Mouse (Mus musculus): Measurements from ENCODE around the gene Slc2a13. TPM values are rescaled to one million over a fixed set of nuclear protein-coding genes. Genes with fewer than 3 reads are reported as not detected.
A peak's percentile ranks its signal among the peaks of the same experiment; 100 is the strongest.

Slc2a13 gene
- polyA plus RNA-seq, 1 experiment from 2014 or later = 2.7 TPM

DNA sequence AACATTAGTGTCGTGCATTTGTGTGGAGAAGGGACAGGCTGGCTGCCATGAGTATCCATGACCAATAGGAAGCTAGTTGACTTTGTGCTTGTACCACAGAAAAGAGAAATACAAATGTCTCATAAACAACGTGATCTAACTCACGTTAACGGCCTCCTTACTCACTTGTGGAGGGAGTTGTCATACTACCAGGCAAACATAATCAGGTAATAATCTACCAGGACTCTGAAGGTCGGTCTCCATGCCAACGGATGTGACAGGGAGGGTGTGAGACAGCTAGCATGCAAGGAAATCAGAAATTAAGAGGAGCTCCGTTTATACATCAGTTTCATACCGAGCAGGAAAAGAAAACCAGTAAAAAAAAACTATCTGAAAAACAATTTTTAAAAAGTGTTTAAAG, 6.3 kb downstream of the Slc2a13 start:
- no peak overlapping the region for H3K4me3 ChIP-seq
- no peak overlapping the region for H3K4me2 ChIP-seq
- WGBS = 74% methylated on average over 8 of the region's 8 CpGs
- H3K4me1 ChIP-seq = peaks cover 1% of the 10 kb centered on the region; the same call in 1 of the 2 replicates
- no peak overlapping the region for H3K27ac ChIP-seq
- no peaks in the 10 kb centered on the region for H3K9me3 ChIP-seq
- 0 out of 2 replicates have a peak, but pooled peaks cover 4% of the 10 kb centered on the region for H3K36me3 ChIP-seq
- no peak overlapping the region for H3K9ac ChIP-seq
- no peak for ATAC-seq (ENCODE audit: insufficient number of reproducible peaks, insufficient read depth, low FRiP score, low TSS enrichment, low read depth)
- peaks cover 19% of the 10 kb centered on the region for H3K27me3 ChIP-seq

DNA sequence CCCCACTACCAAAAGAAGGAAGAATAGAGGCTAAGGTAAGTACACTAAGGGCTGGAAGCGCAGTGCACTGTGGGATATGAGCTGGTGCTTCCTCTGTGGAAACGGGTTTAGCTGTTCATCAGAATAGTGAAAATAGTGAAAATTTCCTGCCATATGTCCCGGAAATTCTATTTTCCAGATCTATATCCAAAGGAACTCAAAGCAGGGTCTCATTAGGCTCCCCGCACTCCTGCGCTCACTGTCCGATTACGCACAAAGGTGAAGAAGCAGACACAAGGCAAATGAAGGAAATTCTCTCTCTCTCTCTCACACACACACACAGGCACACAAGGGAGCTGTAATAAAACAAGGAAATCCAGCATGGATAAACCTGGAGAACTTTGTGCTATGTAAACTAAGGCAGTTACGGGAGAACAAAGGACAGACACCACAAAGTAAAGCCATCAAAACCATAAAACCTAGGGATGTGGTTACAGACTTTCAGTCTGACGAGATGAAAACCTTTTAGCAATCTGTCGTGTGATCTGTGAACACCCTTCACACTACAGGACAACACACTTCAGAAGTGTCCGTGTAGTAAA, 7.9 kb downstream of the Slc2a13 start:
- 91% methylated on average over 11 of the region's 11 CpGs for WGBS
- Histone ChIP-seq H3K4me1 (no peaks in the 10 kb centered on the region), H3K4me3 (no peak overlapping the region), H3K27ac (no peak overlapping the region), H3K27me3 (peaks cover 3% of the 10 kb centered on the region; the same call in 1 of the 2 replicates), H3K9me3 (no peaks in the 10 kb centered on the region), H3K9ac (no peak overlapping the region), H3K4me2 (no peak overlapping the region), H3K36me3 (0 out of 2 replicates have a peak, but pooled peaks cover 4% of the 10 kb centered on the region)
- ATAC-seq (ENCODE audit: insufficient number of reproducible peaks, insufficient read depth, low FRiP score, low TSS enrichment, low read depth) = no peak

DNA sequence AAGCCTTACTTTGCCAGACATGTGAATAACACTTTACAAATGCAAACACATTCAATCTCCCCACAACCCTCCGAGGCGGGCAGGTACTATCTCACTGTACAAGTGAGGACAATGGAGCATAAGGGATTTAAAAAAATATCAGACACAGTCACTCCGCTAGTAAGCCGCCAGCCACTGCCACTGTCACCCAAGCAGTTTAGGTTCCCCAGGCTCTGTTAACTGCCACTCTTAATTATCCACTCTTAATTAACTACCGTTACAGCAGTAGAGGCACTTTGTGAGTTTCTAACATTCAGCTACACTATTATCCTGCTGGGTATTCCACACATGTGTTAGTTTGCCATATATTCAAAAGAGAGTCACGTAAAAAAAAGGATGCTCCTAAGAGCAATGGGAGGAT, 11.3 kb downstream of the Slc2a13 start:
- ATAC-seq (ENCODE audit: insufficient number of reproducible peaks, insufficient read depth, low FRiP score, low TSS enrichment, low read depth) = no peak
- Histone ChIP-seq H3K9me3 (no peaks in the 10 kb centered on the region), H3K27ac (no peak overlapping the region), H3K27me3 (no peaks in the 10 kb centered on the region), H3K4me1 (no peaks in the 10 kb centered on the region), H3K36me3 (0 out of 2 replicates have a peak, but pooled peaks cover 4% of the 10 kb centered on the region), H3K9ac (no peak overlapping the region), H3K4me2 (no peak overlapping the region), H3K4me3 (no peak overlapping the region)
- 81% methylated on average over 6 of the region's 6 CpGs for WGBS

DNA sequence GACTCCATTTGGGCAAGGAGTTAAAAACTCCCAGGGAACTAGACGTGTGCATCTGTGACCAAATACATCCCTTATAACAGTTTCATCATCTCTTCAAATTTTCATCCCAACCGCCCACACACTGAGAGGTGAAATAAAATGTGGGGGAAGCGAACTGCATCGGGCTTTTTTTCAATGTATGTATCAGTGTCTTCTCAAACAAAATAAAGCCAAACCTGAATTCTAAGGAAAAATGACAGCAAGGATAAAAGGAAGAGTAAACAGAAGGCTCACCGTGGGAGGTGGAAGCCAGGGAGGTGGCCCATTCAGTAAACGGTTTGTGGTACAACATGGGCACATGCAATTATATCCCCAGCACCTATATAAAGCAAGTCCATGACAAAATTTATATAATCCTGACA, 17.7 kb downstream of the Slc2a13 start:
- no peaks in the 10 kb centered on the region for H3K4me1 ChIP-seq
- H3K9me3 ChIP-seq = no peaks in the 10 kb centered on the region
- no peak overlapping the region for H3K9ac ChIP-seq
- no peak overlapping the region for H3K4me2 ChIP-seq
- ATAC-seq (ENCODE audit: insufficient number of reproducible peaks, insufficient read depth, low FRiP score, low TSS enrichment, low read depth) = no peak
- H3K36me3 ChIP-seq = no peaks in the 10 kb centered on the region
- H3K27me3 ChIP-seq = no peaks in the 10 kb centered on the region
- H3K4me3 ChIP-seq = no peak overlapping the region
- 90% methylated on average over 6 of the region's 6 CpGs for WGBS
- H3K27ac ChIP-seq = no peak overlapping the region

DNA sequence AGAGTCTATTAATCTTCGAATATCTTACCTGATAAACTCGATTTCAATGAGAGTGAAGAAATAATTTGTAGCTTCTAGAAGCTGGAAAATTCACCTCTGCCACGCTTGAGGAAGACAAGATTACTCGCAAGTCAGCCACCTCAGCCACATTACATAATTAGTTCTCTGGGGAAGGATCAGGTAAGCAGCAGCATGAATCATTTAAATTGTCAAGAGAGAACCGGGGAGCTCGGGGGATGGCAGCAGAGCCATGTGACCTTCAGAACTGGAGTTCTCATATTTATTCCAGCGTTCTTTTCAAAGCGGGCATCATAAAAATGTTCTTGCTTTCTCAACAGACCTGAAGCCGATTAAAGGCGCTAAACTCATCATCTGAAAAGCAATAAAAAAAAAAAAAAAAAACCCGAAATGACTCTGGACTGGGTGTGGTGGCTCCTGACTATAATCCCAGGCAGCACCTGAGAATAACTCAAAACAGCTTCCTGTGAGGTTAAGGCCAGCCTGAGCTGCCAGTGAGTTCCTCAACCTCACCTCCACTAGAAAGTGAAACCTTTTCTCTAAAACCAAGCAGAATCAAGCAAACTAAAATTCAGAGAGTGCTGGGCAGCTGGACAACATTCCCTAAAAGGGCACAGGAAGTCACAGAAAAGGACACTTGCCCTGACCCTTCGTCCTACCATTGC, 24.3 kb downstream of the Slc2a13 start:
- 58% methylated on average over 12 of the region's 12 CpGs for WGBS
- H3K27me3 ChIP-seq = no peaks in the 10 kb centered on the region

DNA sequence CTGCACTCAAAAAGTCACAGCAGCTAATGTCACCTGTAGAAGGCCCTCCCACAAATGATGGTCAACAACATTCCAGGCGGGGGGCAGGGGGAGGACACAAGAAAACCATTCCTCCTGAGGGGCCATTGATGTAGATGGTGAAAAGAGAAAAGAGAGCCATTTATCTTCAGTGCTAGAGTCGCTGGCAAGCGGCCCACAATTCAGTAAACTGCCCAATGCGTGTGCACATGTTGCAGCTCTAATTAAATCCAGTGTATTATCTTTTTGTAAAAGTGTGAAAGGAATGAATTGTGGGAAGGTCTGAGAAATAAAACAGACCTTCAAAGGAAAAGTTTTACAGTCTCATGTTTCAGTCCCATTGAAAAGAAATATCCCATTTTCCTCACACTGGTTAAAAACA, 28.5 kb downstream of the Slc2a13 start:
- Histone ChIP-seq H3K27ac (no peak overlapping the region), H3K4me3 (no peak overlapping the region), H3K9ac (no peak overlapping the region), H3K4me1 (no peaks in the 10 kb centered on the region), H3K36me3 (no peaks in the 10 kb centered on the region), H3K27me3 (no peaks in the 10 kb centered on the region), H3K9me3 (no peaks in the 10 kb centered on the region), H3K4me2 (no peak overlapping the region)
- ATAC-seq (ENCODE audit: insufficient number of reproducible peaks, insufficient read depth, low FRiP score, low TSS enrichment, low read depth) = no peak
- WGBS = 75% methylated on average over 4 of the region's 4 CpGs

More for the DNA sequence above, 24.3 kb downstream of the Slc2a13 start:
- H3K4me3 ChIP-seq = no peak overlapping the region
- no peak overlapping the region for H3K4me2 ChIP-seq
- no peaks in the 10 kb centered on the region for H3K9me3 ChIP-seq
- no peak for ATAC-seq (ENCODE audit: insufficient number of reproducible peaks, insufficient read depth, low FRiP score, low TSS enrichment, low read depth)
- H3K4me1 ChIP-seq = no peaks in the 10 kb centered on the region
- H3K36me3 ChIP-seq = no peaks in the 10 kb centered on the region
- no peak overlapping the region for H3K27ac ChIP-seq
- no peak overlapping the region for H3K9ac ChIP-seq

DNA sequence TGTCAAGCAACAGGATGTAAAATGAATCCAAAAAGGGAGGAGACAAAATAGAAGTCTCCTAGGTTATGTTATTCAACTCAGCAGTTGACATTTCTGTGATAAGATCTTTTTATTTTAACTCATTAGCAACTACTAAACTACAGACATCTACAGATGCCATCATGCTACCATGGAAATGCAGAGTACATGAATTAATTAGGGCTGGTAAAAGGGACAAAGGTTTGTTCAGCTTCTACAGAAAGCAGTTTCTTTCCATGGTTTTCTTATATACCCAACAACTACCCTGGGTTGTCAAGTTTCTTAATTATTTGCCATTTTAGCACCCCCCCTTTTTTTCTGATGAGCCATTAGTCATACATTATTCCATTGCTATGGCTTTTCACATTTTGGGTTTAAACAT, 34.6 kb downstream of the Slc2a13 start:
- Histone ChIP-seq H3K9ac (no peak overlapping the region), H3K36me3 (no peaks in the 10 kb centered on the region), H3K27me3 (no peaks in the 10 kb centered on the region), H3K4me3 (no peak overlapping the region), H3K4me2 (no peak overlapping the region), H3K9me3 (no peaks in the 10 kb centered on the region), H3K4me1 (no peaks in the 10 kb centered on the region), H3K27ac (no peak overlapping the region)
- ATAC-seq (ENCODE audit: insufficient number of reproducible peaks, insufficient read depth, low FRiP score, low TSS enrichment, low read depth) = no peak

DNA sequence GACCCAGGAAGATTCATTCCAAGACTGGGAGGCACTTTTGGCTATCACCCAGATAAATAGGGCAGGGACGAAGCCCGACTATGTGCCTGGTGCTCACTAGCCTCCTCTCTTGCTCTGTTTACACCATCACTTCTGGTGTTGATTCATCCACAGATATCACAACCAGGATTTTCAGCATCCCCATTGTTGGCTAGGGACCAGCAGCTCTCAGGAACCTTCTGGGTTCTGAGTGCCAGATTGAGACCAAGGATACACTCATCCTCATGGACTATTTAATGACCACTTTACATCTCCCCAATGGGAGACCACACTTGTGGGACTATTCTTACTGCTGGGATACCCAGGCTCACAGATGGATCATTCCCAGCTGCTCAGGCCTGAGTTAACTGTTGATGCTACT, 46.2 kb downstream of the Slc2a13 start:
- H3K4me1 ChIP-seq = no peaks in the 10 kb centered on the region
- WGBS = 85% methylated on average over 2 of the region's 2 CpGs

DNA sequence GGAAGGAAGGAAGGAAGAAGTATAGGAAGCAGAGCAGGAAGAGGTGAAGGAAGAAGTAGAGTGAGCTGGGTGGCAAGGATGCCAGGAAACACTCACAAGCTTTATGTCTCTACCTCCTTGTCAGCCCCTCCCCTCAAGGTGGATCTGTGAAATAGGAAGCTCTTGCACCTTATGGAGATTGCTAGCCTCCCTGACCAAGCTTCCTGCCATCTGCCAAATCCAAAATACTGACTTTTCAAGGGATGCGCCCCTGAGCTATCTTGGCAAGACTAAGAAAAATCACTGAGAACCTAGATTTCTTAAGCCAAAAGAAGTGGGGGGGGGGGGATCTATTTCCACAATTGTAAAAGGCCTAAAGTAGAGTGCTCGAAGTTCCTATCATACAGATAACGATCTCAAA, 46.9 kb downstream of the Slc2a13 start:
- Histone ChIP-seq H3K4me2 (no peak overlapping the region), H3K9me3 (no peaks in the 10 kb centered on the region), H3K4me1 (no peaks in the 10 kb centered on the region), H3K4me3 (no peak overlapping the region), H3K27me3 (no peaks in the 10 kb centered on the region), H3K9ac (no peak overlapping the region), H3K27ac (no peak overlapping the region), H3K36me3 (no peaks in the 10 kb centered on the region)
- no peak for ATAC-seq (ENCODE audit: insufficient number of reproducible peaks, insufficient read depth, low FRiP score, low TSS enrichment, low read depth)
- 77% methylated on average over 3 of the region's 3 CpGs for WGBS

More for the DNA sequence above, 46.2 kb downstream of the Slc2a13 start:
- H3K4me2 ChIP-seq = no peak overlapping the region
- H3K27ac ChIP-seq = no peak overlapping the region
- ATAC-seq (ENCODE audit: insufficient number of reproducible peaks, insufficient read depth, low FRiP score, low TSS enrichment, low read depth) = no peak
- no peak overlapping the region for H3K4me3 ChIP-seq
- H3K27me3 ChIP-seq = no peaks in the 10 kb centered on the region
- H3K36me3 ChIP-seq = no peaks in the 10 kb centered on the region
- no peaks in the 10 kb centered on the region for H3K9me3 ChIP-seq
- no peak overlapping the region for H3K9ac ChIP-seq

DNA sequence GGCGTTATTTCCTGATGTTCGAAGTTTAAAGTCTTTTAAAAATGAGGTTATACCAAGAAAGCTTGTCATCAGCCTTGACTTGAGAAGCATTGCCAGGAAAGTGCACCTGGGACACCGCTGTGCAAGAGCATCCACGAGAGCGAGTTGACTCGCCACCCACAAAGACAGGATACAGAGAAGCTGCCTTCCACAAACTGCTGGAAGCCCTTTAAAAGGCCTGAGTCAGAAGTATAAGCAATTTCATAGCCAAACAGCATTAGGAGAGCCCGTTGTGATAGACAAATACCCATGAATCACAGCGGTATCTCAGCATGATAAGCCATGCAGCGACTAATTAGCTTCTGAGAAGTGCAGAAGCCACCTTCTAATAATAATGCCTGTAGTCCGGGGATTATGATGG, 48.6 kb downstream of the Slc2a13 start:
- no peak overlapping the region for H3K4me2 ChIP-seq
- H3K36me3 ChIP-seq = no peaks in the 10 kb centered on the region
- no peak overlapping the region for H3K4me3 ChIP-seq
- 88% methylated on average over 10 of the region's 10 CpGs for WGBS
- H3K4me1 ChIP-seq = no peaks in the 10 kb centered on the region
- ATAC-seq (ENCODE audit: insufficient number of reproducible peaks, insufficient read depth, low FRiP score, low TSS enrichment, low read depth) = no peak
- no peak overlapping the region for H3K27ac ChIP-seq
- no peak overlapping the region for H3K9ac ChIP-seq
- no peaks in the 10 kb centered on the region for H3K9me3 ChIP-seq
- H3K27me3 ChIP-seq = no peaks in the 10 kb centered on the region

DNA sequence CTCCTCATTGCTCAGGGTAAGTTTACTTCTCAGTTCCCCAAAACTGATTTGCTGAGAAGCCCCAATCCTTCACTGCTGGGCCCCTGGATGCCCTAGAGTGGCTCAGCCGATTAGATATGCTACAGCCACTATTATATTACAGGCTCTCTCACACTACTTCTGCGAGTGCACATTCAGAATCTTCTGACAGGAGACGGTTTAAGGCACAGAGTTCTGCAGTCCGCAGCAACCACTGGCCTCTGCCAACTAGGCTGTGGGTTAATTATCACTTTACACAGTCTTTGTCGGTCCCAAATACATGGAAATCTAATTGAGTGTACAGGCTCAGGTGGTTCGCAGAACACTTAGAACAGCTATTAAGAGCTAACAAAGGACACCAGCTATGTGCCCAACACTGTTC, 69.8 kb downstream of the Slc2a13 start:
- Histone ChIP-seq H3K4me1 (peaks cover 15% of the 10 kb centered on the region), H3K36me3 (no peaks in the 10 kb centered on the region), H3K27me3 (no peaks in the 10 kb centered on the region), H3K4me3 (no peak overlapping the region), H3K27ac (0 out of 2 replicates have a peak overlapping the region, but pooled peaks have one; percentile 29), H3K4me2 (no peak overlapping the region), H3K9ac (no peak overlapping the region), H3K9me3 (no peaks in the 10 kb centered on the region)
- WGBS = 55% methylated on average over 6 of the region's 6 CpGs
- no peak for ATAC-seq (ENCODE audit: insufficient number of reproducible peaks, insufficient read depth, low FRiP score, low TSS enrichment, low read depth)

DNA sequence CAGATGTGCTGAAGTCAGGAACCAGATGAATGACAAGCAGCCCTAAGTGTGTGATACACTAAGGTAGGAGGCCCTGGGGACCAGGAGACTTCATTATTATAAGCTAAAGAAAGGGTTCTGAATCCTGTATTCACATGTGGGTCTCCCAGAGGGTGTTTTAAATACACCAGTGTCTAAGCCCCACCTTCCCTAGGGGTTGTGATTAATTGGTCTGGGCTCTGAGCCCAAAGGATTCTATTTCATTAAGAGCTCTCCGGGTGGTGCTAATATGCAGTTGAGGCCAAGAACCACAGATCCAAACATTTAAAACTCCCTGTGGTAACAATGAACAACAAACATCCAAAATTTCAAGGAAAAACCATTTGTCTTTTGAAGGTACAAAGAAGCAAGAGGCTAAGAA, 70.4 kb downstream of the Slc2a13 start:
- peak; percentile 48; the same call in 1 of the 2 replicates for ATAC-seq (ENCODE audit: insufficient number of reproducible peaks, insufficient read depth, low FRiP score, low TSS enrichment, low read depth)
- Histone ChIP-seq H3K4me3 (no peak overlapping the region), H3K9me3 (no peaks in the 10 kb centered on the region), H3K27me3 (no peaks in the 10 kb centered on the region), H3K27ac (no peak overlapping the region), H3K4me2 (no peak overlapping the region), H3K36me3 (no peaks in the 10 kb centered on the region), H3K9ac (no peak overlapping the region), H3K4me1 (peaks cover 15% of the 10 kb centered on the region)
- WGBS = 17% methylated on average over 1 of the region's 1 CpGs

All from embryonic facial prominence, embryonic 13.5 days (tissue).